Mouse (Mus musculus) large intestine, adult 2 months (tissue): ENCODE measurements around the gene 4932411N23Rik. TPM values are rescaled to one million over a fixed set of nuclear protein-coding genes. Genes with fewer than 3 reads are reported as not detected.
"Not testable (repeated sequence)": the region's sequence is repeated elsewhere in the genome, so short reads cannot be mapped to it uniquely, and the experiment has no call there.

ENCODE experiments used
- DNase-seq: peaks from one replicate; pipeline ENCODE4 v3.0.0-alpha.2; 2012; ENCODE audit warnings: low read depth, low spot score
- WGBS: fragments of 180-500 bp; shearing (Covaris S2); methylation state at CpG from one replicate; pipeline ENCODE4 v1.1.7; 2018; 5-methylcytosine and 5-hydroxymethylcytosine counted together
- polyA plus RNA-seq: library from polyadenylated mRNA; depleted of rRNA; stranded (reverse); fragments of >200 nt; gene quantifications from 2 replicates; pipeline ENCODE4 v1.2.3, GENCODE M21; 2012; rRNA removed

Gene 4932411N23Rik
- not detected in 2 replicates for polyA plus RNA-seq

DNA sequence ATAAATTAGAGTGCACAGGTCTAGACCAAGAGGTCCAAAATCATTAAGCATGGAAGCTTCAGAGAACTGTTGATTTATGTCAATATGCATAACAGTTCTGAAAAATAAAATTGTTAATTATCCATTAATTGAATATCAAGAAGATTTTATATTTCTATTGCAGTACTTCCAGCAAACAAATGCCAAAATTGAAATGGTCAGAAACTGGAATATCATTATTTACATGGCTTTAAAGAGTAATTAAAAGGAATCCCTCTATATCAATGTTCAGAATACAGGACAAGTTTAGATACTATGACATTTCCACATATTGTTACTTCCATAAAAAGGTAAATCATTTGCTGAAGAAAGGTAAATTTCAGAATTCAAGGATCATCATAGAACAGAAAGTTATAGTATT, at the start of gene 4932411N23Rik:
Gene 4932411N23Rik (minus strand): TSS at position 101 of the 400 bp plus-strand sequence.
- no peak for DNase-seq

DNA sequence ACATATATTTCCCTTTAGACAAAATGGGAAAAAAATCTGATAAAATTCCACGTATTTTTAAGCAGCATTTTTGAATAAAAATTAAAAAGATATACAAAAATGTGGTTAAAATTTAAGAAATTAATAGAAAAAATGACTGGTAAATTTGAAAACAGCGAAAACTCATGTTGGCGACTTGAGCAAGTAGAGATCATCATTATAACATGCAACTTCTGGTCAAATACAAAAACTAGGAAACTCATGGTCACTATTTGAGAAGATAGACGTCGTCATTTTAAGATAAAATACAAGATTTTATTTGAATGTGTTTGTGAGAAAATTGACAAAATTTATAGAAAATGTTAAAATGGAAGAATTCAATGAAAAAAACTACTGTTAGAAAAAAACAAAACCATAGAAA, 35.8 kb downstream of the 4932411N23Rik start:
- DNase-seq, result no peak
- WGBS, result 77% methylated on average over 5 of the region's 5 CpGs

DNA sequence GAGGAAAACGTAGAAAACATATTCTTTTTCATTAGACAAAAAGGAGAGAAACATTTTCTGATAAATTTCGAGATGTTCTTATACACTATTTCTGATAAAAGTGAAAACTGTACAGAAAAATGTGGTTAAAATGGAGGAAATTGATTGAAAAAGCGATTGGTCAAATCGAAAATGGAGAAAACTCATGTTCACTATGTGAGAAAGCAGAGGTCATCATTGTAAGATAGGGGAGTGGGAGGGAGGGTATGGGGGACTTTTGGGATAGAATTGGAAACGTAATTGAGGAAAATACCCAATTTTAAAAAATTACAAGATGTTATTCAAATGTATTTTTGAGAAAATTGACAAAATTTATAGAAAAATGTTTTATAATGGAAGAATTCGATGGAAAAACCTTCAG, 38.0 kb downstream of the 4932411N23Rik start:
- not testable (repeated sequence) for DNase-seq
- WGBS, result 74% methylated on average over 5 of the region's 6 CpGs

DNA sequence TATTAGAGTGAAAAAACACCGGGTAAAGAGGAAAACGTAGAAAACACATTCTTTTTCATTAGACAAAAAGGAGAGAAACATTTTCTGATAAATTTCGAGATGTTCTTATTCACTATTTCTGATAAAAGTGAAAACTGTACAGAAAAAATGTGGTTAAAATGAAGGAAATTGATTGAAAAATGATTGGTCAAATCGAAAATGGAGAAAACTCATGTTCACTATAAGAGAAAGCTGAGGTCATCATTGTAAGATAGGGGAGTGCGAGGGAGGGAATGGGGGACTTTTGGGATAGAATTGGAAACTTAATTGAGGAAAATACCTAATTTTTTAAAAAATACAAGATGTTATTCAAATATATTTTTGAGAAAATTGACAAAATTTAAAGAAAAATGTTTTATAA, 40.8 kb downstream of the 4932411N23Rik start:
- not testable (repeated sequence) for DNase-seq
- 70% methylated on average over 5 of the region's 5 CpGs for WGBS

DNA sequence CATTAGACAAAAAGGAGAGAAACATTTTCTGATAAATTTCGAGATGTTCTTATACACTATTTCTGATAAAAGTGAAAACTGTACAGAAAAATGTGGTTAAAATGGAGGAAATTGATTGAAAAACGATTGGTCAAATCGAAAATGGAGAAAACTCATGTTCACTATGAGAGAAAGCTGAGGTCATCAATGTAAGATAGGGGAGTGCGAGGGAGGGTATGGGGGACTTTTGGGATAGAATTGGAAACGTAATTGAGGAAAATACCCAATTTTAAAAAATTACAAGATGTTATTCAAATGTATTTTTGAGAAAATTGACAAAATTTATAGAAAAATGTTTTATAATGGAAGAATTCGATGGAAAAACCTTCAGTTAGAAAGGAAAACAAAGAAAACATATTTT, 42.2 kb downstream of the 4932411N23Rik start:
- WGBS, result 63% methylated on average over 5 of the region's 6 CpGs
- not testable (repeated sequence) for DNase-seq

Other genes with a start within 250 kb of the 4932411N23Rik start
- not detected in 2 replicates for gene Gm382, start 224.1 kb upstream of the 4932411N23Rik start, polyA plus RNA-seq